Mouse (Mus musculus): ENCODE measurements at regions not wholly inside any gene's neighbourhood (a gene's known extent, or its start where the extent isn't known, plus 50 kb on each side); places are given as distances from the start of the nearest gene placed in this dataset.

GRCm38 (mm10) chr2:117928062-117928461 is 183.6 kb upstream of the Thbs1 start:
- TF ChIP-seq CTCF (IDR thresholded peaks at IDR 0.05; ENCODE audit: control insufficient read depth, insufficient read depth, insufficient read length) (no peak), USF1 (IDR thresholded peaks at IDR 0.05; ENCODE audit: low read depth) (no peak), CEBPB (IDR thresholded peaks at IDR 0.05; ENCODE audit: low read depth) (no peak)

Data from C2C12 (cell line).